Mouse (Mus musculus): ENCODE data around the gene Rfesd.

Gene Rfesd

GRCm38 (mm10) chr13:75981901-75982300 lies 36.6 kb downstream of the Rfesd start:
- DNase-seq (ENCODE audit: low read depth, low spot score), result no peak

- no peak for DNase-seq (ENCODE audit: low read depth, low spot score)
These were observed 41.9 kb downstream of the Rfesd start for GRCm38 (mm10) chr13:75976649-75977048.

GRCm38 (mm10) chr13:75976218-75976617 lies 42.3 kb downstream of the Rfesd start:
- DNase-seq (ENCODE audit: low read depth, low spot score), result no peak

- no peak for DNase-seq (ENCODE audit: low read depth, low spot score)
These were observed 42.9 kb downstream of the Rfesd start for GRCm38 (mm10) chr13:75975629-75976028.

GRCm38 (mm10) chr13:75974481-75974880 lies 44.0 kb downstream of the Rfesd start:
- no peak for DNase-seq (ENCODE audit: low read depth, low spot score)

- DNase-seq (ENCODE audit: low read depth, low spot score), result no peak
These were observed 51.7 kb downstream of the Rfesd start, which contains the start of gene Spata9 for GRCm38 (mm10) chr13:75966850-75967249. Gene Spata9, plus strand, starts transcription at chr13:75967150.

GRCm38 (mm10) chr13:75955357-75955992 lies 63.0 kb downstream of the Rfesd start:
- no peak for DNase-seq (ENCODE audit: low read depth, low spot score)

All from c-Kit-negative CD71-positive TER-119-positive erythroid progenitor cells, embryonic 14.5 days (primary cell).